Mouse (Mus musculus): Measurements from ENCODE around the gene Wwc1. TPM values are rescaled to one million over a fixed set of nuclear protein-coding genes. Genes with fewer than 3 reads are reported as not detected.

The Wwc1 gene
- total and polyA plus RNA-seq, 3 experiments, result 0.89 to 8.7 (median 2.0) TPM

DNA sequence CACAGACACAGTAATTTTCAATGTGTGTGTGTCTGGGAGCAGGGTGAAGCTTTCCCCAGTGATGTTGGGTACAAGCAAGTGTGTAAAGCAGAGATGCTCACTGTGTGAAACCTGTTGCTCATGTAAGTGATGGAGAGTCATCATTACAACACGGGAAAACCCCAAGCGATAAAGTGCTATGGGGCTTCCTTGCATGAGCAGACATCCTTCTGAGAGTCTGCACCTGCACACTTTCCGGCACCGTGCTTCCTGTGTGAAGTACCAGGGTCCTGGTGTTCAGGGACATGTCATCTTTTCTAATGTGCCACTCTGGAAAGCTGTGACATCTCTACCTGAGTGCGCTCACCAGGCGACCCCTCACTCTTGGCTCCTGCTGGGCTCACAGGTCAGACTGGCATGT, 97.5 kb downstream of the Wwc1 start (continued):
- TF ChIP-seq RCOR1 (conservative IDR thresholded peaks at IDR 0.05; ENCODE audit: low read depth, low read length) (no peak), USF1 (IDR thresholded peaks at IDR 0.05; ENCODE audit: low read depth, low read length) (no peak), TCF12 (IDR thresholded peaks at IDR 0.05; ENCODE audit: low read depth, low read length) (no peak), SMC3 (IDR thresholded peaks at IDR 0.05; ENCODE audit: low read depth, low read length) (no peak), RAD21 (IDR thresholded peaks at IDR 0.05; ENCODE audit: low read depth, low read length) (no peak), MXI1 (IDR thresholded peaks at IDR 0.05; ENCODE audit: low read depth, low read length) (no peak)

DNA sequence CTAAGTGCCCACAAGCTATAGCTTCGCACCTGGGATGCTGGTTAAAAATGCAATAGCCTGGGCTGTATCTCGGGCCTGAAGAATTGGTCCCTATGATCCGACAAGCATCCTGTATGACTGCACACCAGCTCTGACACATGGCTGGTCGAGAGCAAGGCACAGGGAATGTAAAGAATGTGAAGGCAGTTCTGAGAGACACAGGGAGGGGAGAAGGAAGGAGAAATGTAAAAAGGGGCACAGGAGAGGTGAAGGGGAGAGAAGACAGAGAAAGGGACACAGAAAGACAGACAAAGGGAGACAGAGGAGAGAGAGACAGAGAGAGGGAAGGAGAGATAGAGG, 101.8 kb downstream of the Wwc1 start:
- Histone ChIP-seq H3K4me2 (ENCODE audit: insufficient read depth, low read depth, poor library complexity, severe bottlenecking) (no peak overlapping the region), H3K27me3 (replicated peaks) (no peaks in the 10 kb centered on the region), H3K9me3 (replicated peaks; ENCODE audit: low read length) (no peaks in the 10 kb centered on the region), H3K79me2 (replicated peaks; ENCODE audit: control insufficient read depth, extremely low read depth, insufficient read depth, poor library complexity, severe bottlenecking) (no peaks in the 10 kb centered on the region), H3K36me3 (replicated peaks in 1 of 2; ENCODE audit: control insufficient read depth in 1 of 2, insufficient read depth in 1 of 2, low read length in 1 of 2) (peaks cover 0 to 23% of the 10 kb centered on the region in 2 experiments), H3K27ac (ENCODE audit: insufficient read depth, low read depth) (no peak overlapping the region), H3K4me1 (ENCODE audit: control insufficient read depth in 1 of 2, insufficient read depth in 2 of 2) (peaks cover 4 to 72% of the 10 kb centered on the region in 2 experiments; a peak in 3 of 4 replicates), H3K4me3 (replicated peaks in 1 of 3; ENCODE audit: low read depth in 2 of 3, low read length in 2 of 3, poor library complexity in 1 of 3) (no peak overlapping the region), H3K9ac (ENCODE audit: insufficient read depth, low read depth) (no peak overlapping the region)
- dilution Hi-C loops (cut with MboI; ENCODE audit: extremely low pct_ligation_motif_present, extremely low pct_unique_long_range_greater_than_20kb, low sequenced_read_pairs) (no loop called here), in situ Hi-C loops (cut with MboI; ENCODE audit: low pct_ligation_motif_present, low pct_unique_long_range_greater_than_20kb, low sequenced_read_pairs) (no loop called here)
- DNase-seq (ENCODE audit: extremely low read depth), result no peak
- TF ChIP-seq RAD21 (IDR thresholded peaks at IDR 0.05; ENCODE audit: low read depth, low read length) (no peak), MAFK (IDR thresholded peaks at IDR 0.05; ENCODE audit: insufficient replicate concordance, low read length) (no peak), JUN (IDR thresholded peaks at IDR 0.05; ENCODE audit: insufficient read depth, low read depth, low read length) (no peak), POLR2AphosphoS2 (IDR thresholded peaks at IDR 0.05; ENCODE audit: low read depth, low read length) (no peak), ZMIZ1 (IDR thresholded peaks at IDR 0.05; ENCODE audit: low read depth, low read length) (no peak), POLR2A (IDR thresholded peaks at IDR 0.05; ENCODE audit: low read depth, low read length) (no peak), KAT2A (IDR thresholded peaks at IDR 0.05; ENCODE audit: insufficient replicate concordance, low read length) (no peak), EP300 (IDR thresholded peaks at IDR 0.05; ENCODE audit: low read length) (no peak), JUND (conservative IDR thresholded peaks at IDR 0.05; ENCODE audit: low read depth, low read length) (no peak), ZNF384 (IDR thresholded peaks at IDR 0.05; ENCODE audit: low read depth, low read length) (no peak), ETS1 (conservative IDR thresholded peaks at IDR 0.05; ENCODE audit: low read depth, low read length) (no peak), TBP (conservative IDR thresholded peaks at IDR 0.05; ENCODE audit: low read depth, low read length) (no peak), USF2 (conservative IDR thresholded peaks at IDR 0.05; ENCODE audit: low read depth, low read length) (no peak), NRF1 (IDR thresholded peaks at IDR 0.05; ENCODE audit: low read depth, low read length) (no peak), CHD2 (IDR thresholded peaks at IDR 0.05; ENCODE audit: low read length) (no peak)
